Mouse (Mus musculus): Measurements from ENCODE around the gene B430218F22Rik. TPM values are rescaled to one million over a fixed set of nuclear protein-coding genes. Genes with fewer than 3 reads are reported as not detected.
"Not testable (repeated sequence)": the region's sequence is repeated elsewhere in the genome, so short reads cannot be mapped to it uniquely, and the experiment has no call there.

Gene B430218F22Rik
- polyA plus RNA-seq, 1 experiment: not detected

DNA sequence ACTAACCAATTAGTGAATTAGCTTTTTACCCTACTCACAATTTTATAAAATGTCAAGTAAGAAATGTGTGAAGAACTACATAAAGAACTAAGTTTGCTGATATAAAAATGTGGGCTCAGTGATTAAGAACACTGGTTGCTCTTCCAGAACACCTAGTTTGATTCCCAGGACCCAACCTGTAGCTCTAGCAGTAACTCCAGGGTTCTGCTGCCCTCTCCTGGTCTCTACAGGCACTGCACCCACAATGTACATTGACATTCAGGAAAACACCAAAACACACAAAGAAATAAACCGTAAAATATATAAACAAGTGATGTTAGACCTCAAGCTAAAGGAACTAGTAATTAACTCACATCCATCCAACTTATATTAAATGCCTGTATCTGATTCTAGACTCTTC is 7.3 kb upstream of the B430218F22Rik start:
- peaks cover 43% of the 10 kb centered on the region for H3K36me3 ChIP-seq (ENCODE audit: control insufficient read depth, insufficient read depth, low read length, poor library complexity, severe bottlenecking)
- H3K9ac ChIP-seq (ENCODE audit: low read depth, poor library complexity, severe bottlenecking): no peak overlapping the region
- H3K4me3 ChIP-seq (ENCODE audit: low read depth, low read length): no peak overlapping the region
- no peak overlapping the region for H3K27ac ChIP-seq (ENCODE audit: insufficient read depth, low read length)
- TF ChIP-seq CTCF (IDR thresholded peaks at IDR 0.05; ENCODE audit: low read depth, low read length) (peak; percentile 66), EP300 (IDR thresholded peaks at IDR 0.05; ENCODE audit: insufficient read depth, low read depth, low read length) (no peak), POLR2A (IDR thresholded peaks at IDR 0.05; ENCODE audit: insufficient read depth, low read length) (no peak)
- no peaks in the 10 kb centered on the region for H3K9me3 ChIP-seq (replicated peaks; ENCODE audit: control insufficient read depth, insufficient read depth, low read length, poor library complexity, severe bottlenecking)
- no peaks in the 10 kb centered on the region for H3K27me3 ChIP-seq (ENCODE audit: control insufficient read depth, insufficient read depth, low read length, poor library complexity, severe bottlenecking)
- no peaks in the 10 kb centered on the region for H3K4me1 ChIP-seq (ENCODE audit: control insufficient read depth, insufficient read depth, low read length)

DNA sequence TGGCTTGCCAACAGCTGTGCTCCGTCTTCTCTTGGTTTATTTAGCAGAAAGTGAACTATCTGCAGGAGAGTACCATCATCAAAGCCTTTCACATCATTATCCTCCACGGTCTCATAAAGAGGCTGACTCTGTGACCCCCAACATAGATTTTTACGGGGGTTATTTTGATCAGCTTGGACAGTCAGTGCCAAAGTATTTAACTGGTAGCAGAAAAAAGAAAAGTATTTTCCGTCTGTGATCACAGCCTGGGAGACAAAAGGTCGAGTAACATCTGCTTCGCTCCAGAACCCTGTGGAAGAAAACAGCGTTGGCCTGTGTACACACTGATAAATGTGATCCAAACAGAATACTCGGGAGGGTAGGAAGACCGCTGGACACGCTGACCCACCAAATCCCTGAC is 6.0 kb upstream of the B430218F22Rik start:
- TF ChIP-seq POLR2A (IDR thresholded peaks at IDR 0.05; ENCODE audit: insufficient read depth, low read length): no peak
- no peak for TF ChIP-seq CTCF (IDR thresholded peaks at IDR 0.05; ENCODE audit: low read depth, low read length)
- no peak for TF ChIP-seq EP300 (IDR thresholded peaks at IDR 0.05; ENCODE audit: insufficient read depth, low read depth, low read length)
- Histone ChIP-seq H3K36me3 (ENCODE audit: control insufficient read depth, insufficient read depth, low read length, poor library complexity, severe bottlenecking) (peaks cover 51% of the 10 kb centered on the region), H3K4me3 (ENCODE audit: low read depth, low read length) (no peak overlapping the region), H3K9me3 (replicated peaks; ENCODE audit: control insufficient read depth, insufficient read depth, low read length, poor library complexity, severe bottlenecking) (no peaks in the 10 kb centered on the region), H3K9ac (ENCODE audit: low read depth, poor library complexity, severe bottlenecking) (no peak overlapping the region), H3K4me1 (ENCODE audit: control insufficient read depth, insufficient read depth, low read length) (no peaks in the 10 kb centered on the region), H3K27ac (ENCODE audit: insufficient read depth, low read length) (no peak overlapping the region), H3K27me3 (ENCODE audit: control insufficient read depth, insufficient read depth, low read length, poor library complexity, severe bottlenecking) (no peaks in the 10 kb centered on the region)

DNA sequence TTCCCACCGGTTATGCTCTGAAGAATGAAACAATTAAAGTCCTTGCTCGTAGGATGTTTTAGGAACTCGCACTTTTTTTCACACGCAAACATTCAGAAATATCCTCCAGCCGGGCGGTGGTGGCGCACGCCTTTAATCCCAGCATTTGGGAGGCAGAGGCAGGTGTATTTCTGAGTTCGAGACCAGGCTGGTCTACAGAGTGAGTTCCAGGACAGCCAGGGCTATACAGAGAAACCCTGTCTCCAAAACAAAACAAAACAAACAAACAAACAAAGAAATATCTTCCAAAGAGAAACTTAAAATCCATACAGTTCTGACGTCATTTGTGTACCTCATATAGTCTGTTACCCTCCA is 995 bp downstream of the B430218F22Rik start:
- Histone ChIP-seq H3K9ac (ENCODE audit: low read depth, poor library complexity, severe bottlenecking) (0 out of 2 replicates have a peak overlapping the region, but pooled peaks have one; percentile 31), H3K36me3 (ENCODE audit: control insufficient read depth, insufficient read depth, low read length, poor library complexity, severe bottlenecking) (peaks cover 21% of the 10 kb centered on the region), H3K4me3 (ENCODE audit: low read depth, low read length) (peak overlapping the region; percentile 78)
- H3K9me3 ChIP-seq (replicated peaks; ENCODE audit: control insufficient read depth, insufficient read depth, low read length, poor library complexity, severe bottlenecking); H3K4me1 ChIP-seq (ENCODE audit: control insufficient read depth, insufficient read depth, low read length); H3K27ac ChIP-seq (ENCODE audit: insufficient read depth, low read length); H3K27me3 ChIP-seq (ENCODE audit: control insufficient read depth, insufficient read depth, low read length, poor library complexity, severe bottlenecking): not testable (repeated sequence)

DNA sequence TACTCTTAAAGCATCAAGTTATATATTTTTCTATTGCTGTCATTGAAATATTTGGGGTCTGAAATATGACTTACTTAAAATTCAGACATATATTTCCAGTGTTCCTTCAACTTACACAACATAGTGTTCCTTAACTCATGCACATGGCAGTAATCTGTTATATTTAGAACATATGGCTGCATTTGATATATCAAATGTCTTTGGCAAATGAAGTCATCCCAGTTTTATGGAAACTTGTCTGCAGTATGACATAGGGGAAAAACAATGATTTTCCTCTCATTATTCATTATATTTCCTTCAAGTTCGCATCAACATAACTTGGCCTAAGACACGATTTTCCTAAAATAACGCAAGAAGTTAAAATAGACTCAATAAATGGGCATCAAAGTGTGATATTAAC is 9.4 kb downstream of the B430218F22Rik start:
- Histone ChIP-seq H3K9ac (ENCODE audit: low read depth, poor library complexity, severe bottlenecking) (no peak overlapping the region), H3K4me3 (ENCODE audit: low read depth, low read length) (no peak overlapping the region), H3K9me3 (replicated peaks; ENCODE audit: control insufficient read depth, insufficient read depth, low read length, poor library complexity, severe bottlenecking) (no peaks in the 10 kb centered on the region), H3K36me3 (ENCODE audit: control insufficient read depth, insufficient read depth, low read length, poor library complexity, severe bottlenecking) (no peaks in the 10 kb centered on the region), H3K4me1 (ENCODE audit: control insufficient read depth, insufficient read depth, low read length) (no peaks in the 10 kb centered on the region), H3K27me3 (ENCODE audit: control insufficient read depth, insufficient read depth, low read length, poor library complexity, severe bottlenecking) (no peaks in the 10 kb centered on the region), H3K27ac (ENCODE audit: insufficient read depth, low read length) (no peak overlapping the region)
- TF ChIP-seq POLR2A (IDR thresholded peaks at IDR 0.05; ENCODE audit: insufficient read depth, low read length): no peak
- TF ChIP-seq EP300 (IDR thresholded peaks at IDR 0.05; ENCODE audit: insufficient read depth, low read depth, low read length): no peak
- TF ChIP-seq CTCF (IDR thresholded peaks at IDR 0.05; ENCODE audit: low read depth, low read length): no peak

DNA sequence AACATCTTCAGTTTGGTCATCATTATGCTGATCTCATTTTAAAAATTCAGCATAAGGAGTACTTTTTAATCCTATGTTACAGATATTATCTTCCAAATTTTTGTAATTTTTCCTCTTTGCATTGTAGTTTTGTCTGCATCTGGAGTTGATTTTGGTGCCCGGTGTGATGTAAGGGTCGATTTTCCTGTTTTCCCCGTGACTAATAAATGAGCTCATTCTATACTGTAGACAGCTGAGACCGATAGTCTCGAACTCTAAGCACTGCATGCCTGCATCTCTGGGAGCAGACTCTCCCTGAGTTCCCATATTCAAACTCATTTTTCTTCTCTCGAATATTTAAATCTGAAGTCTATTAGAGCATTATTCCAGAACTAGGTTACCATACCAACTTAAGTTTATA is 13.9 kb downstream of the B430218F22Rik start:
- Histone ChIP-seq H3K4me1 (ENCODE audit: control insufficient read depth, insufficient read depth, low read length) (no peaks in the 10 kb centered on the region), H3K4me3 (ENCODE audit: low read depth, low read length) (no peak overlapping the region), H3K9me3 (replicated peaks; ENCODE audit: control insufficient read depth, insufficient read depth, low read length, poor library complexity, severe bottlenecking) (no peaks in the 10 kb centered on the region), H3K27me3 (ENCODE audit: control insufficient read depth, insufficient read depth, low read length, poor library complexity, severe bottlenecking) (no peaks in the 10 kb centered on the region), H3K27ac (ENCODE audit: insufficient read depth, low read length) (no peak overlapping the region), H3K9ac (ENCODE audit: low read depth, poor library complexity, severe bottlenecking) (no peak overlapping the region), H3K36me3 (ENCODE audit: control insufficient read depth, insufficient read depth, low read length, poor library complexity, severe bottlenecking) (no peaks in the 10 kb centered on the region)
- TF ChIP-seq EP300 (IDR thresholded peaks at IDR 0.05; ENCODE audit: insufficient read depth, low read depth, low read length): no peak
- TF ChIP-seq CTCF (IDR thresholded peaks at IDR 0.05; ENCODE audit: low read depth, low read length): no peak
- no peak for TF ChIP-seq POLR2A (IDR thresholded peaks at IDR 0.05; ENCODE audit: insufficient read depth, low read length)

DNA sequence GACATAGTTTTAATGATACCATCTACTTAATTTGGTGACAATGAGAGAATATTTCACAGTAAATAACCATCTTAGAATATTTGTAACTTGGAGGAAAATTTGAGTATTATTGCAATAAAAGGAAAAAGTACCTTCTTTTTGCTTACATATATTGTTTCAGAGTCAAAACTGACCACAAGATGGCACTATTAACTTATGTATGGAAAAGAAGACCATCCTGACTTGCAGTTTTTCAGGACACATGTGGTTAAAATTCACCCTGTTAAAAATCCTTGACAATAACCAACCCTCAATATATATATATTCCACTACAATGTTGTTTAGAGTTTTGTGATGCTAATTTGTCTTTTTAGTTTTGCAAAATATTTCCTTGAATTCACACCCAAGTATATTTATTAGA is 17.1 kb downstream of the B430218F22Rik start:
- no peaks in the 10 kb centered on the region for H3K27me3 ChIP-seq (ENCODE audit: control insufficient read depth, insufficient read depth, low read length, poor library complexity, severe bottlenecking)
- no peak overlapping the region for H3K9ac ChIP-seq (ENCODE audit: low read depth, poor library complexity, severe bottlenecking)
- no peaks in the 10 kb centered on the region for H3K9me3 ChIP-seq (replicated peaks; ENCODE audit: control insufficient read depth, insufficient read depth, low read length, poor library complexity, severe bottlenecking)
- no peaks in the 10 kb centered on the region for H3K36me3 ChIP-seq (ENCODE audit: control insufficient read depth, insufficient read depth, low read length, poor library complexity, severe bottlenecking)
- H3K4me1 ChIP-seq (ENCODE audit: control insufficient read depth, insufficient read depth, low read length): no peaks in the 10 kb centered on the region
- TF ChIP-seq CTCF (IDR thresholded peaks at IDR 0.05; ENCODE audit: low read depth, low read length): peak; percentile 31
- TF ChIP-seq EP300 (IDR thresholded peaks at IDR 0.05; ENCODE audit: insufficient read depth, low read depth, low read length): no peak
- H3K4me3 ChIP-seq (ENCODE audit: low read depth, low read length): no peak overlapping the region
- no peak overlapping the region for H3K27ac ChIP-seq (ENCODE audit: insufficient read depth, low read length)
